Mouse (Mus musculus): ENCODE results near the gene Il19. TPM values are rescaled to one million over a fixed set of nuclear protein-coding genes. Genes with fewer than 3 reads are reported as not detected.

Il19 gene
- not detected in 2 replicates for polyA plus RNA-seq (2012; rRNA removed)

GRCm38 (mm10) chr1:130940065-130940687 is at the start of gene Il19:
Gene Il19 (minus strand): TSS chr1:130940115.
- Histone ChIP-seq H3K36me3 (ENCODE audit: control insufficient read depth, insufficient read depth, low read length) (no peaks in the 10 kb centered on the region), H3K27ac (ENCODE audit: control insufficient read depth, insufficient read depth, low read depth, low read length) (no peak within 1 kb of the TSS), H3K27me3 (ENCODE audit: control insufficient read depth, insufficient read depth, low read length) (no peaks in the 10 kb centered on the region), H3K4me3 (ENCODE audit: control insufficient read depth, low read depth, low read length) (no peak within 1 kb of the TSS), H3K4me1 (ENCODE audit: control insufficient read depth, insufficient read depth, low read length) (no peaks in the 10 kb centered on the region)
- TF ChIP-seq POLR2A (IDR thresholded peaks at IDR 0.05; ENCODE audit: control insufficient read depth, low read depth, low read length), result no peak
- no peak for TF ChIP-seq CTCF (IDR thresholded peaks at IDR 0.05; ENCODE audit: control insufficient read depth, insufficient read depth, insufficient replicate concordance, low read depth, low read length)

GRCm38 (mm10) chr1:130989331-130989730 is 49.4 kb upstream of the Il19 start:
- Histone ChIP-seq H3K27ac (ENCODE audit: control insufficient read depth, insufficient read depth, low read depth, low read length) (no peak overlapping the region), H3K27me3 (ENCODE audit: control insufficient read depth, insufficient read depth, low read length) (no peaks in the 10 kb centered on the region), H3K36me3 (ENCODE audit: control insufficient read depth, insufficient read depth, low read length) (no peaks in the 10 kb centered on the region), H3K4me1 (ENCODE audit: control insufficient read depth, insufficient read depth, low read length) (no peaks in the 10 kb centered on the region), H3K4me3 (ENCODE audit: control insufficient read depth, low read depth, low read length) (no peak overlapping the region)
- no peak for TF ChIP-seq POLR2A (IDR thresholded peaks at IDR 0.05; ENCODE audit: control insufficient read depth, low read depth, low read length)

- no peak overlapping the region for H3K4me3 ChIP-seq (ENCODE audit: control insufficient read depth, low read depth, low read length)
- H3K27ac ChIP-seq (ENCODE audit: control insufficient read depth, insufficient read depth, low read depth, low read length), result no peak overlapping the region
- H3K36me3 ChIP-seq (ENCODE audit: control insufficient read depth, insufficient read depth, low read length), result no peaks in the 10 kb centered on the region
- no peaks in the 10 kb centered on the region for H3K27me3 ChIP-seq (ENCODE audit: control insufficient read depth, insufficient read depth, low read length)
- TF ChIP-seq CTCF (IDR thresholded peaks at IDR 0.05; ENCODE audit: control insufficient read depth, insufficient read depth, insufficient replicate concordance, low read depth, low read length), result no peak
- H3K4me1 ChIP-seq (ENCODE audit: control insufficient read depth, insufficient read depth, low read length), result no peaks in the 10 kb centered on the region
Observed at GRCm38 (mm10) chr1:130987418-130987817, 47.5 kb upstream of the Il19 start.

DNA sequence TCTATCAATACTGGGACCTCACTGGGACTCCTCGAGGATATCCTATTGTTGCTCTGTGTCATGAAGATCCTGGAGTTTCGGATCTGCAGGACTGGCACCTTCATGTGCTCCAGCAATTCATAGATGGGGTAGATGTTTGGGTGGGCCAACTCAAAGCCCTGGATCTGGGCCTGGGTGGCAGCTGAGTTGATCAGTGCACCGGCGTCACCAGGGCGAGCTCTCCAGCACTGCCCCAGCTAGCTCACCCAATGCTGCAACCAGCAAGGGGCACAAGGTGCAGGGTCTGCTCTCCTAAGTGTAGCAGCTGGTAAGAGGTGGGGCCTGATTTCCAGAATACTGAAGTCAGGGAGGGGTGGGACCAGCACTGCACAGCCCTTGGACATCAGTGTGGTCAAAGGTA is 47.1 kb upstream of the Il19 start:
- TF ChIP-seq POLR2A (IDR thresholded peaks at IDR 0.05; ENCODE audit: control insufficient read depth, low read depth, low read length) (no peak), CTCF (IDR thresholded peaks at IDR 0.05; ENCODE audit: control insufficient read depth, insufficient read depth, insufficient replicate concordance, low read depth, low read length) (no peak)

GRCm38 (mm10) chr1:130984441-130984840 is 44.5 kb upstream of the Il19 start:
- Histone ChIP-seq H3K4me3 (ENCODE audit: control insufficient read depth, low read depth, low read length) (no peak overlapping the region), H3K4me1 (ENCODE audit: control insufficient read depth, insufficient read depth, low read length) (no peaks in the 10 kb centered on the region), H3K27me3 (ENCODE audit: control insufficient read depth, insufficient read depth, low read length) (no peaks in the 10 kb centered on the region), H3K27ac (ENCODE audit: control insufficient read depth, insufficient read depth, low read depth, low read length) (no peak overlapping the region), H3K36me3 (ENCODE audit: control insufficient read depth, insufficient read depth, low read length) (no peaks in the 10 kb centered on the region)
- TF ChIP-seq CTCF (IDR thresholded peaks at IDR 0.05; ENCODE audit: control insufficient read depth, insufficient read depth, insufficient replicate concordance, low read depth, low read length) (no peak), POLR2A (IDR thresholded peaks at IDR 0.05; ENCODE audit: control insufficient read depth, low read depth, low read length) (no peak)

More for the DNA sequence above, 47.1 kb upstream of the Il19 start:
- H3K36me3 ChIP-seq (ENCODE audit: control insufficient read depth, insufficient read depth, low read length), result no peaks in the 10 kb centered on the region
- no peaks in the 10 kb centered on the region for H3K4me1 ChIP-seq (ENCODE audit: control insufficient read depth, insufficient read depth, low read length)
- H3K27ac ChIP-seq (ENCODE audit: control insufficient read depth, insufficient read depth, low read depth, low read length), result no peak overlapping the region
- H3K27me3 ChIP-seq (ENCODE audit: control insufficient read depth, insufficient read depth, low read length), result no peaks in the 10 kb centered on the region
- H3K4me3 ChIP-seq (ENCODE audit: control insufficient read depth, low read depth, low read length), result no peak overlapping the region

DNA sequence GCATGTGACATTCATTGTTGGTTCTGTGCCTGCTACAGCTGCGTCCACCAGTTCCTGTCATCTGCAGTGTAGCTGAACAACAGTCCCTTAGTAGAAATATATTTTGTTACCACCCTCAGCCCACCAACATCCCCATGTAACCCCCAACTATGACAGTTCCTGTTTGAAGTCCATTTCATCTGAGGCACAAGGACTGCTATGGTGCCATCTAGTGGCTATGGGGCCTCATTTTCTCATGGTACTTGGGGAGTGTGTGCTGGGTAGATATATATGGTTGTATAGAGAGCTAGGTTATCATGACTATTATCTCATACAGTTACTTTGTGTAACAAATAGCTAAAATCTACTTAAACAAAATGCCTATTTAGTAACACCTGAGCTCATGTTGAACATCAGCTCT is 39.5 kb upstream of the Il19 start:
- Histone ChIP-seq H3K27ac (ENCODE audit: control insufficient read depth, insufficient read depth, low read depth, low read length) (no peak overlapping the region), H3K4me1 (ENCODE audit: control insufficient read depth, insufficient read depth, low read length) (no peaks in the 10 kb centered on the region), H3K36me3 (ENCODE audit: control insufficient read depth, insufficient read depth, low read length) (no peaks in the 10 kb centered on the region), H3K4me3 (ENCODE audit: control insufficient read depth, low read depth, low read length) (no peak overlapping the region), H3K27me3 (ENCODE audit: control insufficient read depth, insufficient read depth, low read length) (no peaks in the 10 kb centered on the region)
- TF ChIP-seq POLR2A (IDR thresholded peaks at IDR 0.05; ENCODE audit: control insufficient read depth, low read depth, low read length), result no peak
- TF ChIP-seq CTCF (IDR thresholded peaks at IDR 0.05; ENCODE audit: control insufficient read depth, insufficient read depth, insufficient replicate concordance, low read depth, low read length), result peak; percentile 6; the same call in 1 of the 2 replicates

- Histone ChIP-seq H3K36me3 (ENCODE audit: control insufficient read depth, insufficient read depth, low read length) (no peaks in the 10 kb centered on the region), H3K27me3 (ENCODE audit: control insufficient read depth, insufficient read depth, low read length) (no peaks in the 10 kb centered on the region), H3K4me1 (ENCODE audit: control insufficient read depth, insufficient read depth, low read length) (no peaks in the 10 kb centered on the region), H3K27ac (ENCODE audit: control insufficient read depth, insufficient read depth, low read depth, low read length) (no peak overlapping the region), H3K4me3 (ENCODE audit: control insufficient read depth, low read depth, low read length) (no peak overlapping the region)
- no peak for TF ChIP-seq CTCF (IDR thresholded peaks at IDR 0.05; ENCODE audit: control insufficient read depth, insufficient read depth, insufficient replicate concordance, low read depth, low read length)
- TF ChIP-seq POLR2A (IDR thresholded peaks at IDR 0.05; ENCODE audit: control insufficient read depth, low read depth, low read length), result no peak
Observed at GRCm38 (mm10) chr1:130963891-130964290, 24.0 kb upstream of the Il19 start.

DNA sequence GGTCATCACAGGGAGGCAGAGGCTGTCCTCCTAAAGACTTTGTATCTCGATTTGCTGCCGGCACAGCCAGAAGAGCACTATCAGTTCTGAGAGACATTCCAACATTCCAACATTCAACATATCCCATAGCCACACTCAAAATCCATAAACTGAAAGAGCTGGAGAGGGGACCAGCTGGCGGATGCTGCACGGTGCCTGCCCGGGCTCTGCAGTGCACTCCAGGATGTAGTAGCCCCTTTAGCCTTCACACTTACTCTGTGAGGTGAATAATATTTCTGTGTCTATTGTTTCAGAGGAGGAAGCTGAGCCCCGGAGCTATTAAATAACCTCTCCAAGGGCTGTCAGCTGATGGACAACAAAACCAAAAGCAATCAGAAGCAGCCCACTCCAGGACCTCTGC is 7.0 kb upstream of the Il19 start:
- TF ChIP-seq POLR2A (IDR thresholded peaks at IDR 0.05; ENCODE audit: control insufficient read depth, low read depth, low read length), result no peak
- TF ChIP-seq CTCF (IDR thresholded peaks at IDR 0.05; ENCODE audit: control insufficient read depth, insufficient read depth, insufficient replicate concordance, low read depth, low read length), result no peak
- Histone ChIP-seq H3K27ac (ENCODE audit: control insufficient read depth, insufficient read depth, low read depth, low read length) (no peak overlapping the region), H3K36me3 (ENCODE audit: control insufficient read depth, insufficient read depth, low read length) (no peaks in the 10 kb centered on the region), H3K4me1 (ENCODE audit: control insufficient read depth, insufficient read depth, low read length) (no peaks in the 10 kb centered on the region), H3K27me3 (ENCODE audit: control insufficient read depth, insufficient read depth, low read length) (no peaks in the 10 kb centered on the region), H3K4me3 (ENCODE audit: control insufficient read depth, low read depth, low read length) (no peak overlapping the region)
